Mouse (Mus musculus) stomach, postnatal 0 days (tissue): Measurements from ENCODE around the gene Agbl4.

Experiments
- CTCF ChIP-seq: IDR thresholded peaks from 2 replicates; pipeline ENCODE4 v1.5.1; 2016; ENCODE audit warnings: antibody characterized with exemption, low read depth, mild to moderate bottlenecking, moderate library complexity
- EP300 ChIP-seq: optimal IDR thresholded peaks from 2 replicates; pipeline ENCODE3; 2016; ENCODE audit warnings: antibody characterized with exemption

DNA sequence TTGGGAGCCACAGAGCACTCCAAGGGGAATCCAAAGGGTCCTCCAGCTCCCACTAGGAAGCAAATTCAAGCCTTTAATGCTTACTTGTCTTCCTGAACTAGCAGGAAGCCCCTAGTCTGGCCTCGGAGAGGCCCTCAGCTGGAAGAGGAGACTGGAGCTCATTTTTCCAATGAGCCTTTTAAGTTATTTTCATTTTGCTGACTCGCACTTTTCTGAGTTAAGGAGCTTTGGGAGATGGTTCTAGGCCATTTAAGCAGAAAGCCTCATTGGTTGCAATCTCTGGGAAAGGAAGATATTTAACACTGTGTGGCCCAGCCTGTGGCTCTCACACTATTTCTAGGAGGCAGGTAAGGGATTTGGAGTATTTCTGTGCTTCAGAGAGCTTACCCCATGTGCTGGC lies 1072.4 kb downstream of the Agbl4 start:
- TF ChIP-seq CTCF = no peak
- TF ChIP-seq EP300 = no peak
